Comparison of ENCODE assay signal across 18 mouse cellular contexts in the genomic region with DNA sequence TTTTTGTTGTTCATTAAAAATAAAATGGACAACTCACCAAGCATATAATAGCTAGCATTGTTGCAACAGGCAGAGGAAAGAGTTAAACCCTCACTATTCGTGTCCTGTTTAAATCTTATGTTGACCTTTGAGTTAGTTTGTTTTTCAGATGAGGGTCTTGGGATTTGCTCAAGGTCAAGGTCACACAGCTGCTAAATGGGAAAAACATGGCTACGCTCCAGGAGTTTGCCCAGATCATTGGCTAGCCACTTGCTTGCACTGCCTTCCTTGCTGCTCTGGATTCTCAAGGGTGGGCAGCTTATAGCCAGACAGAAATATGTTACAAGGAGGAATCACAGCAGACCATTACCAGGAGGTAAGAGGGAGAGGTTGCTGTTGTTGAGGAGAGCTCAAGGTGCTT.
DNase-seq lines count a peak whose midpoint lies in the region; ATAC-seq and TF ChIP-seq lines count a peak whose summit lies in the region.
"Had no signal": no experiment of that assay in that cellular context is flagged by ENCODE, and none has a peak within 500 bp of the region (broad histone marks: within the 10 kb centered on the region; RNA-seq: fewer than 3 reads in every experiment).

No protein-coding gene starts in this region.

- H3K9me3 ChIP-seq in midbrain, embryonic 11.5 days (ENCODE audit: control insufficient read depth, low read length), result no peaks in the 10 kb centered on the region
- no peaks in the 10 kb centered on the region for H3K9me3 ChIP-seq in midbrain, postnatal 0 days (ENCODE audit: low read length)
- H3K9me3 ChIP-seq: heart, embryonic 10.5 days; neural tube, embryonic 12.5 days had no signal

- H3K9ac ChIP-seq in midbrain, embryonic 11.5 days (ENCODE audit: low read length), result peak overlapping the region; percentile 24; the same call in 1 of the 2 replicates
- H3K9ac ChIP-seq in midbrain, postnatal 0 days (replicated peaks; ENCODE audit: low read length, poor library complexity, severe bottlenecking), result no peak overlapping the region
- H3K9ac ChIP-seq: neural tube, embryonic 12.5 days had no signal

- peak; percentile 54; the same call in 1 of the 2 replicates for ATAC-seq in midbrain, embryonic 11.5 days (ENCODE audit: low FRiP score)
- no peak for ATAC-seq in midbrain, postnatal 0 days (ENCODE audit: low FRiP score)
- ATAC-seq: hindbrain, embryonic 16.5 days had no signal

- no peak overlapping the region for H3K4me2 ChIP-seq in midbrain, embryonic 11.5 days
- H3K4me2 ChIP-seq in midbrain, postnatal 0 days (ENCODE audit: low read depth, low read length, poor library complexity, severe bottlenecking), result no peak overlapping the region
- H3K4me2 ChIP-seq: neural tube, embryonic 12.5 days had no signal

- no peak overlapping the region for H3K4me3 ChIP-seq in midbrain, embryonic 11.5 days (ENCODE audit: low read depth, low read length)
- no peak overlapping the region for H3K4me3 ChIP-seq in midbrain, postnatal 0 days (ENCODE audit: low read depth, low read length)
- H3K4me3 ChIP-seq: heart, embryonic 10.5 days; neural tube, embryonic 12.5 days had no signal

- TF ChIP-seq CTCF in midbrain, postnatal 0 days (IDR thresholded peaks at IDR 0.05), result no peak

- peaks cover 2% of the 10 kb centered on the region; the same call in 1 of the 2 replicates for H3K4me1 ChIP-seq in midbrain, embryonic 11.5 days (ENCODE audit: control insufficient read depth, insufficient read depth, low read length)
- H3K4me1 ChIP-seq in midbrain, postnatal 0 days (ENCODE audit: insufficient read depth, low read length), result no peaks in the 10 kb centered on the region
- H3K4me1 ChIP-seq: neural tube, embryonic 12.5 days had no signal

- 34% methylated on average over 2 of the region's 2 CpGs for WGBS in midbrain, embryonic 11.5 days
- 59% methylated on average over 2 of the region's 2 CpGs for WGBS in midbrain, postnatal 0 days

- no peak for DNase-seq in midbrain, embryonic 11.5 days (ENCODE audit: low spot score, missing footprints)
- DNase-seq in midbrain, postnatal 0 days (ENCODE audit: low spot score), result no peak
- DNase-seq in embryo, embryonic 10.5 days (ENCODE audit: low spot score), result peak; percentile 80
- peak; percentile 56 for DNase-seq in hindlimb bud, embryonic 11.5 days (ENCODE audit: extremely low spot score, low read depth, low spot score)
- peak; percentile 51 for DNase-seq in yolk sac, embryonic 10.5 days (ENCODE audit: low spot score)
- DNase-seq in MN1 (ENCODE audit: low spot score), result no peak
- DNase-seq in layer of hippocampus, adult 9-10 months (ENCODE audit: low spot score), result no peak
- DNase-seq: cerebellum, postnatal 14 days; gastrocnemius, postnatal 25 days; heart, postnatal 10 days; kidney, adult 18-20 months; kidney, postnatal 14 days; layer of hippocampus, adult 9-11 months; retina, postnatal 1 day; thymus, adult 18-20 months had no signal

- no peaks in the 10 kb centered on the region for H3K36me3 ChIP-seq in midbrain, embryonic 11.5 days (ENCODE audit: control insufficient read depth, insufficient read depth, low read length)
- no peaks in the 10 kb centered on the region for H3K36me3 ChIP-seq in midbrain, postnatal 0 days (ENCODE audit: insufficient read depth, low read length)
- H3K36me3 ChIP-seq: heart, embryonic 10.5 days; neural tube, embryonic 12.5 days had no signal

- no peak overlapping the region for H3K27ac ChIP-seq in midbrain, embryonic 11.5 days (ENCODE audit: low read depth, low read length)
- H3K27ac ChIP-seq in midbrain, postnatal 0 days (ENCODE audit: low read depth, low read length), result no peak overlapping the region
- H3K27ac ChIP-seq: heart, embryonic 10.5 days; neural tube, embryonic 12.5 days had no signal

- H3K27me3 ChIP-seq in midbrain, embryonic 11.5 days (ENCODE audit: control insufficient read depth, insufficient read depth, low read length), result no peaks in the 10 kb centered on the region
- no peaks in the 10 kb centered on the region for H3K27me3 ChIP-seq in midbrain, postnatal 0 days (ENCODE audit: insufficient read depth, low read length)
- H3K27me3 ChIP-seq: neural tube, embryonic 12.5 days had no signal

Comparison
In these comparisons a context has a peak if more than half of its experiments do, and no peak if none do; other contexts are left out.
1. DNase-seq: peak in embryo, embryonic 10.5 days (single experiment), hindlimb bud, embryonic 11.5 days (single experiment) and yolk sac, embryonic 10.5 days (single experiment); none in midbrain, embryonic 11.5 days (single experiment), midbrain, postnatal 0 days (single experiment), MN1 (single experiment) and layer of hippocampus, adult 9-10 months (single experiment).